Mouse (Mus musculus): ENCODE data around the gene Efhd2. TPM values are rescaled to one million over a fixed set of nuclear protein-coding genes. Genes with fewer than 3 reads are reported as not detected.
A peak's percentile ranks its signal among the peaks of the same experiment; 100 is the strongest.

Efhd2 gene
- total RNA-seq, 2 experiments from 2014 or later, result 28.9 to 29.1 TPM

DNA sequence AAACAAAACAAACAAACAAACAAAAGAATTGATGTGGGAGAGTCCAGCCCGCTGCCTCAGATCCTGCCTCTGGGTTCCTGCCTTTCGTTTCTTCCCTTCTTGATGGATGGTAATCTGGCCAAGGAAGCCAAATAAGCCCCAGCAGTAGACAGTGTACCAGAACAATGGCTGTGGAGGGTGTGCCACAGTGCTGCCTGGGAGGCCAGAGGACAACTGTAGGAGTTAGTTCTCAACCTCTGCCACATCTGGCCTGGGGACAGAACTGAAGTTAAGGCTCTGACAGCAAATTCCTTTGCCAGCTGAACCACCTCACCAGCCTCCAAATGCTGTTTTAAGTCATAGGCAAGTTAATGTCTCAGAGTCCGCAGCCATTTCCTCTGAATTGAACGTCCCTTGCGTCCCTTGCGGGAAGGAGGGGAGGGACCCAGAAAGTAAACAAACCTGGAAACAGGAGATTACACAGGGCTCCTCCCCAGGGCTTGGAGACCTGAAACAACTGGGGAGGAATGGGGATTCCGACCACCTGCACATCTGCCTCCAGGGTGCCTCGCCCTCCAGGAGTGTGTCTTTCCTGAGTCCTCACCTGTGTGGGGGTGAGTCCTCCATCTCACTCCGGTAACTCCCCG, 6.7 kb upstream of the Efhd2 start:
- DNase-seq, result no peak

- no peak for DNase-seq
Observed at GRCm38 (mm10) chr4:141879875-141880274, 5.2 kb upstream of the Efhd2 start.

- no peak for DNase-seq
Observed at GRCm38 (mm10) chr4:141879074-141879473, 4.4 kb upstream of the Efhd2 start.

- DNase-seq, result no peak
Observed at GRCm38 (mm10) chr4:141878621-141879020, 3.9 kb upstream of the Efhd2 start.

GRCm38 (mm10) chr4:141875481-141876108, 875 bp upstream of the Efhd2 start:
- DNase-seq, result no peak

DNA sequence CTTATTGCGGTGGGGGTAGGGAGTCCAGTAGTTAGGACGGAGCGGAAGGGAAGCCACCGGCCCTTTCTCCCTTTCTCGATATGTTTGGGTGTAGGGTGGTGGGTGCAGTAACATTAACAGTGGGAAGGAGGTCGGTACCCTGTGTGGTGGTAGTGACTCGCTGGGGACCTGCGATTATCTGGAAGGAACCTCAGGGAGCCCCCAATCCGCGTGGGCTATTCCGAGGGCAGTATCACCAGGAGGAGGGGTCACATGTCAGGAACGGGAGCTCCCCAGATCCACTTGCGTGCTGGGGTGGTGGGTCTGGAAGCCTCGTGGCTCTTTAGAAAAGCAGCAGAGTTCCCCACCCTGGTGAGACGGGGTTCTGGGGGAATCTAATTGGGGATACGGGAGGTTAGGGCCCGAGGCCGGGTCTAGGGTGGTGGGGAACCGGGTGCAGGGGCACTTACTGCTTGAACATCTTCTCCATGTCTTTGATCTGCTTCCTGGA, 564 bp downstream of the Efhd2 start:
- DNase-seq, result no peak

DNA sequence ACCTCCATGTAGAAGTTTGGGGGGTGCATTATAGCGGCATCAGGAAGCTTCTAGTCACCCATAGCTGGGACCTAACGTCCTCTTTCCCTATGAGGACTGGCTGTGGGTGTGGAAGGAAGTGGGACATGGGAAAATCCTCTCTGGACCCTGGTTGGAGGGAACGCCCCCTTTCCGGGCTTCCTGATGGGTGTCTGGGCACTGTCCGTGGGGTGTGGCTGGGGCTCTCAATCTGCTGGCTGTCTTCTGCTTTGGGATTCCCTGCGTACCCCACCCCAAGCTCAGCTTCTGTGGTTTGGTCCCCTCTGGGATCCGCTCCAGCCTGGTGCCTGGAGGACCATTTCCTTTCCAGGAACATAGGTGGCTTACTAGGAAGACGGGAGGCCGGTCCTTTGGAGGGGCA, 1.7 kb downstream of the Efhd2 start:
- no peak for DNase-seq

DNA sequence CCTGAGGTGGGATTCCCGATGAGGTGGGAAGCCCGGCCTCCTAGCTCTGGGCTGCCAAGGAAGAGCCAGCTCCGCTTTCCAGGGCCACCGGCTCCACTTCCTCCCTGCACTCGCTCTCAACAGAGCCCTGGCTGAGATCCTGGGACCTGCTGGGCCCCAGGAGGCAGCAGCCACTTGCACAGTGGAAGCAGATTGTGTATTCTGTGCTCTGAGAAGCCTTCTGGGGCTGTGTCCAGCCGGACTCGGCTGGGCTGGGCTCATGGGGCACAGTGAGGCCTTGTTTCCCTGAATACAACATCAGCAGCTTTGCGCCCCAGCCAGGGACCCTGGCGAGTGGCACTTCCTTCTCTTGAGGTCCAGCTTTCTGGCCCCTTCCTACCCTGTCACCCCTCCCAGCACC, 2.8 kb downstream of the Efhd2 start:
- no peak for DNase-seq

DNA sequence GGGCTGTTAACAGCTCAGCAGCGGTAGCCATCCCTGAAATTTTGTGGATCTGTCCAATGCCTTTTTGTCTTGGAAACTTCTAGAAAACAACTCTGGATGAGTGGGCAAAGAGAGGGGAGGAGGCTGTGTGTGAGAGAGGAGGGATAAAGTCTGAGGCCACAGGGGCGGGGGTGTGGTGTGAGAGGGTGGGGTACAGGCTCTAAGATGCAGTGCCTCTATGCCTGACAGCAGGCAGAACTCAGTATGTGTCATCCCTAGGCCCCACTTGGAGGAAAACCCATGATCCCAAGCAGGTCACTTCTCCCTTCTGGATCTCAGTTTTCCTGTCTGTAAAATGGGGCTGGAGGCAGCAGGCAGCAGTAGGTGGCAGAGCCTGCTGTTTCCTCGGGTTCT, 3.4 kb downstream of the Efhd2 start:
- no peak for DNase-seq

DNA sequence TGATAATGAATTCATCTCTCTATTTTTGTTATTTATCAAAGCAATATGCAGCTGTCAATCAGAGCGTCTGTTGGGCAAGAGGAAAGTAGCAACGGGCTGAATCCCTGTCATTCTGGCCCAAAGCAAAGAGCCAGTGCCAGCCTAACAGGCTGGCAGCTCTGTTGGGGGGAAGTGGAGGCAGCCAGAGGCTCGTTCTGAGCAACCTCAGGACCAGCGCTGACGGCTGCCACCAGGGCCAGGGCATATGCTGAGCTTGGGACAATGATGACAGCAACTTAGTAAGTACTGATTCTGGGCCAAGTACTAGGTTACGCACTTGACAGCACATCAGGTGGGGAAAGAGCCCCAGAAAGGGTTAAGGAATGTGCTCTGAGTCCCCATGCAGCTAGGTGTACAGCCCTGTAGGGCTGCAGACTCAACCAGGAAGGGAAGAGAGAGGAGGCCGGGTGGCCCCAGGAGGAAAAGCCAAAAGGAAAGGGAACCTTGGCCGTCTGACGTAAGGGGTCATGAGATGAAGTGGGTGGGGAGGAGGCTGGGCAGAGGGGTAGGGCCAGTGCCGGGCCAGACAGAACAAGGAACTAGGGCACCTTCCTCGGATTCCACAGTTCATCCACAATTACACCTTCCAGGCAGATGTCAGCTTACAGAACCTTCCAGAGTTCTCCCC, 3.9 kb downstream of the Efhd2 start:
- DNase-seq, result no peak

DNA sequence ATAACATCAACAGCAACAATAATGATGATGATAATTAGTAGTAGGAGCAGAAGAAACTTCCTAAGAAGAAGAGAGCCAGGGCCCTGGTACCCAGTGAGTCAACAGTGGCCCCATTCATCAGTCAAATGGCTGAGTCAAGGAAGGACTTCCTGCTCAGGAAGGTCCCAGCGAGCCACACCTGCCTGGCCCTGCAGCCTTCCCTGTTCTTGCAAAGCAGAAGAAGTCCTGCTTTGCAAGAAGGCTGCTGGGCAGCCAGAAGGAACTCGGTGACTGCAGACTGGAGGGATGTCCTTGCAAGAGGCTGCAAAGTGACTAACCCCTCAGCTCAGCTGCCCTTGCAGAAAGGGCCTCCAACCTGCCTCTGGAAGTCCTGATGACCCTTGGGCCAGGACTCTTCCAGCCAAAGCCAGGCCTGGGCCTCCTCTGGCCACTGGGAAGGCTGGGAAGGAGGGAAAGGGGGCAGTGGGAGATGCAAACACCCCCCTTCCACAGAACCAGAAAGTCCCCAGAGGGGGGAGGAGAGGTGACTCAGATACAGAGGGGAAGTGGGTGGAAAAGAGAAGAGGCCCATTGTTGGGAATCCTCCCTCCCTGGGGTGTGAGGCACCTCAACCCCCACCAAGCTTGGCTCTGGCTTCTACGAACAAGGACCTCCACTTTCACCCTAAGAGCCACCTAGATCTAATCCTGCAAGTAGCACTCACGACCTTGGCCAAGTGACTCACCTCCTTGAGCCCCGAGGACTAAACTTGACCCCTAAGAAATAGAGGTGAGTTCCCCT, 5.1 kb downstream of the Efhd2 start:
- no peak for DNase-seq

DNA sequence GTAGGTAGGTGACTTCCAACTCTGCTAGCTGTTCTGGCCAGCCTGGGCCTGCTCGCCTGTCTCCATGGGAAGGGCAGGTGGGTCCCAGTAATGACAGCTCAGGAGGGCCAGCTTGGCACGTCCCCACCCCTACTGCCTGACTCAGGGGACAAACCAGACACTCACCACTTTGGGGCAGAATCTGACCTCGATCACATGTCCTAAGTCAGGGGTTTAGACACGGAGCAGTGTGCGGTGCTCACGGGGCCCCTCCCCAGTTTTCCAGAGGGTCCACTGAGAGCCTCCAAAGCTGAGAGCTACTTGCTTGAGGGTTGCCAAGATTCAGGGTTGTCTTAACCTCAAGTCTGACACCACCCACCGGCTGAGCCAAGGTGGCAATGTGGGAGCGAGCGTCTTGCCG, 6.7 kb downstream of the Efhd2 start:
- no peak for DNase-seq

DNA sequence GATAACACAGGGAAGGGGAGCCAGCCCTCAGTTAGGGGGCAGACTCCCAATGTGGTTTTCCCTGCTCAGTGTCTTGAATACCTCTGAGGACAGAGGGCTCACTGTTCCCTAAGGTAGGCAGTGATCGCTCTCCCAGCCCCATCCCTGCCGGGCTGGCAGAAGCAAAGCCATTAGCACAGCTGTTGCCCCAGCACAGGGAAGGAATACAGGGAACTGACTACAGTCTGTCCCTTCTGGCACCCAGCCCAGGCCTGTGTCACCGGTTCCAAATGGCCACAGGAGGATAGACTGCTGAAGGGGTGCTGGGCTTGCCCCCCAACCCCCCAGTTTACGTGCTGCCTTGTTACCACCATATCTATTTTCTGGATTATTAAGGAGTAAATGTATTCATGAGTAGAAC, 7.2 kb downstream of the Efhd2 start:
- peak; percentile 76 for DNase-seq

DNA sequence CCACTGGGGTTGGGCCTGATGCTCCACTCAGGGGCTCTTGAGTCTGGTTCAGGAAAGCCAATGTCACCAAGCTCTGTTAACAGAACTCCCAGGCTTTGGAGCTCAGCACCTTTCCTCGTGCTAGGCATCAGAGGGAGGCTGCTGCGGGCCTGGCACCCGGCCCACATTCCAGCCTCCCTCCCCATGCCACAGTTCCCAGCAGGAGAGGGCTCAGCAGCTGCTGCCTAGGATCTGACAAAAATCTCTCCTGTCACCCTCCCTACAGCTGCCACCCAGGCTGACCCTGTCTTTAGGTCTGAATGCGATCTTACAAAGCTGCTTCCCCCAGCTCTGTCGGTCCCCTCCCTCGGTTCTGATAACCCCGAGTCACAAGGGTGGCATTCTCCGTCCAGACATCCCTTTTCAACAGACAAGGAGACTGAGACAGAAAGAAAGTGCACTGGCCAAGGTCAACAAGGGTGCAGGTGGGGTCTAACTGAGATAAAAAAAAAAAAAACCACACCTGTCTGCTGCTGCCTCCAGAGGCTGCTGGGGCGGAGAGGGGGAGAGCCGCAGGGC, 7.7 kb downstream of the Efhd2 start:
- DNase-seq, result peak; percentile 55

DNA sequence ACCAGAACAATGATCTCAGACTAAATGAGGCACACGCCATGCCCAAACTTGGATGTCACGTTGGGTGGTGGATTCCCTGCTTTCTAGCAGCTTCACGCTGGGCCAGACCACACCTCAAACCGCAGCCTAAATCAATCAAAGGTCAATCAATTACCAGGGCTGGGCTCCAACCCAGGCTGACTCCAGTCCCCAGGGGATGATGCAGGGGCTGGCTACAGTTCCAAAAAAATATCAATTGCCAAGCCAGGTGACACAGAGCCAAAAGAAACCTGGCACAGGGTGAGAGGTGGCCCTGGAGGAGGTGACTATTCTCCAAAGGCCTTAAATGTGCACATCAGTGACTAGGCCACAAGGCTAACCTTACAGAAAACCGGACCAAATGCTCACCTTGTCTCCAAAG, 9.1 kb downstream of the Efhd2 start:
- DNase-seq, result peak; percentile 62

- no peak for DNase-seq
Observed at GRCm38 (mm10) chr4:141865006-141865405, 9.7 kb downstream of the Efhd2 start.

- DNase-seq, result no peak
Observed at GRCm38 (mm10) chr4:141864506-141864905, 10.2 kb downstream of the Efhd2 start.

DNA sequence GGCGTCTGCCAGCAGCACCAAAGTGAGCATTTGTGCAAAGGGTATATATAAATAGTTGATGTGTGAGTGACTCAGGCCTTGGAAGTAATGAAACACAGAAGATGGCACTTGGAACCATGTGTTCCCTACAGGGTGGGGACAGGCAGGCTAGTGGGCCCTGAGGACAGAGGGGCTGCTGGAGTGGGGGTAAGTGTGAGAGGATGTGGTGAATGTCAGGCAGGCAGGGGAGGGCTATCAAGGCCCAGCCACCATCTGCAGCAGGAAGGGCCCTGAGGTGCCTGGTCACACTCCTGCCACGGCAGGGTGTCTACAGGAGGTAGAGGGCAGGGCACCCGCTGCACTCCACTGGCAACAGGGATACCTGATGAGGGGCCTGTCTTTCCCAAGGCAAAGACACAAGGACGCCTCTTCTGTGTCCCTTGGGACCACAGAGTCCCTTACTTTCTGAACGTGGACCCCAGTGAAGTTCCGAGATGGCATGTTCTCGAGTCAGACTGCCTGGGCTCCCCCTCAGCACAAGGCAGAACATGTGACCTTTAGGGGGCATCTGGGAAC, 10.9 kb downstream of the Efhd2 start:
- DNase-seq, result no peak

- DNase-seq, result no peak
Observed at GRCm38 (mm10) chr4:141862867-141863266, 11.9 kb downstream of the Efhd2 start.

GRCm38 (mm10) chr4:141861591-141862295, 13.0 kb downstream of the Efhd2 start:
- no peak for DNase-seq

GRCm38 (mm10) chr4:141860246-141860841, 14.4 kb downstream of the Efhd2 start:
- no peak for DNase-seq

All from adrenal gland, postnatal 10 days (tissue).